Mouse (Mus musculus) heart, postnatal 0 days (tissue): ENCODE measurements around the gene Ptprb. TPM values are rescaled to one million over a fixed set of nuclear protein-coding genes. Genes with fewer than 3 reads are reported as not detected.

Experiments used
- ATAC-seq: fragments of 200-750 bp; cut with Nextera tagmentation; 2 replicates; pipeline ENCODE4 v1.8.0; 2017; ENCODE audit warnings: low read depth, moderate number of reproducible peaks, moderate library complexity; ENCODE audit not compliant: insufficient read depth
- DNase-seq: peaks from one replicate; pipeline ENCODE4 v3.0.0-alpha.2; 2016; ENCODE audit warnings: low spot score
- H3K27ac ChIP-seq: fragments of 300-500 bp; sonication (generic); 2 replicates; pipeline ENCODE4 v1.5.1; 2014; ENCODE audit warnings: low read depth, mild to moderate bottlenecking
- H3K27me3 ChIP-seq: fragments of 300-500 bp; sonication (generic); 2 replicates; pipeline ENCODE4 v1.6.1; 2014; ENCODE audit warnings: low read length, mixed read lengths; ENCODE audit not compliant: control insufficient read depth, insufficient read depth
- H3K36me3 ChIP-seq: fragments of 300-500 bp; sonication (generic); replicated peaks from 2 replicates; pipeline ENCODE4 v1.6.1; 2014; ENCODE audit warnings: low read length, mixed read lengths; ENCODE audit not compliant: control insufficient read depth, insufficient read depth
- H3K4me1 ChIP-seq: fragments of 300-500 bp; sonication (generic); 2 replicates; pipeline ENCODE4 v1.6.1; 2014; ENCODE audit warnings: antibody characterized with exemption; ENCODE audit not compliant: control insufficient read depth, insufficient read depth
- H3K4me2 ChIP-seq: fragments of 300-500 bp; sonication (generic); 2 replicates; pipeline ENCODE4 v1.6.1; 2014; ENCODE audit warnings: low read depth, mild to moderate bottlenecking, low read length, moderate library complexity
- H3K4me3 ChIP-seq: fragments of 300-500 bp; sonication (generic); 2 replicates; pipeline ENCODE4 v1.5.1; 2014; ENCODE audit warnings: low read depth, low read length
- H3K9ac ChIP-seq: fragments of 300-500 bp; sonication (generic); replicated peaks from 2 replicates; pipeline ENCODE4 v1.6.1; 2014; ENCODE audit warnings: low read depth, low read length, mixed read lengths
- H3K9me3 ChIP-seq: fragments of 300-500 bp; sonication (generic); replicated peaks from 2 replicates; pipeline ENCODE4 v1.6.1; 2016; ENCODE audit warnings: low read length; ENCODE audit not compliant: control insufficient read depth
- CTCF ChIP-seq: IDR thresholded peaks from 2 replicates; pipeline ENCODE4 v1.5.1; 2016; ENCODE audit warnings: antibody characterized with exemption, control low read depth, low read depth
- EP300 ChIP-seq: IDR thresholded peaks from 2 replicates; pipeline ENCODE4 v1.6.1; 2016; ENCODE audit warnings: antibody characterized with exemption, low read depth
- WGBS: fragments of 180-500 bp; shearing (Covaris S2); extraction: QIAGEN DNeasy Blood & Tissue Kit; methylation state at CpG from one replicate; pipeline ENCODE4 v1.1.7; 2014; 5-methylcytosine and 5-hydroxymethylcytosine counted together
- polyA plus RNA-seq: library from polyadenylated mRNA; unstranded; fragments of >200 nt; fragmentation: Nextera tagmentation; extraction: Ambion mirVana; gene quantifications from 2 replicates; pipeline ENCODE4 v1.2.1, GENCODE M21; 2015
- total RNA-seq: library from RNA; depleted of rRNA; stranded (reverse); fragments of >200 nt; gene quantifications from 2 replicates; pipeline ENCODE4 v1.2.3, GENCODE M21; 2014; ENCODE audit warnings: low replicate concordance

The Ptprb gene
- total and polyA plus RNA-seq, 2 experiments from 2014 or later = 6.9 to 22.3 TPM

DNA sequence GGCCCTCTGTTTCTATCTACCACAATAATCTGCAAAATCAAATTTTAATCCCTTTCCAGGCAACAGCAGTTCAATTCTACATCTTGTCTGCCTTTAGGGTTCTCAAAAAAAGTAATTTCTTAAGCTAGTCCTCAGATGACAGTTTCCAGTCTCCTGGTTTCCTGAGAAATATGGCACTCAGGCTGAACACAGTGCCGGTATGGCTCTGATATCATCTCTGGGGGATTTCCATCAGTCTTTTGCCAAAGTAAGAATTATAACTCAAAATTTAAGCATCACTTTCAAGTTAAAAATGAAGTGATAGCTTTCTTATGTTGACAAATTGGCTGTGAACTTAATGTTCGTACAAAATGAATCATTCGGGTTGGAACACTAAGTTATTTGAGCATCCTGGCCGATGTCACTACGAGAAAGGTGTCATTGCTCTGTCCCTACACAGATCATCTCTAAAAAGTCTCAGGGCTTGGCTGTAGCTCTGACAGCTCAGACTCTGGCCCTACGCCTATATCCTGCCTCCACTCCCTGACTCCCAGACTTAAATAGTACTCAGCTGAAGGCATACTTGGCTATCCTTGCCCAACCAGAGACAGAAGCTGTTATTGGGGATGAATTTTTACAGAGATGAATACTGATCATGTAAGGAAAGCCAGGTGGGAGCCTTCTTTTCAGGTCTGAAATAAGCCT, 127.6 kb downstream of the Ptprb start:
- H3K9ac ChIP-seq = no peak overlapping the region
- TF ChIP-seq EP300 = no peak
- TF ChIP-seq CTCF = no peak
- H3K36me3 ChIP-seq = no peaks in the 10 kb centered on the region
- H3K27ac ChIP-seq = no peak overlapping the region
- DNase-seq = no peak
- no peaks in the 10 kb centered on the region for H3K27me3 ChIP-seq
- ATAC-seq = no peak
- H3K4me1 ChIP-seq = no peaks in the 10 kb centered on the region
- H3K9me3 ChIP-seq = no peaks in the 10 kb centered on the region
- no peak overlapping the region for H3K4me3 ChIP-seq
- WGBS = 78% methylated on average over 6 of the region's 6 CpGs
- H3K4me2 ChIP-seq = no peak overlapping the region

DNA sequence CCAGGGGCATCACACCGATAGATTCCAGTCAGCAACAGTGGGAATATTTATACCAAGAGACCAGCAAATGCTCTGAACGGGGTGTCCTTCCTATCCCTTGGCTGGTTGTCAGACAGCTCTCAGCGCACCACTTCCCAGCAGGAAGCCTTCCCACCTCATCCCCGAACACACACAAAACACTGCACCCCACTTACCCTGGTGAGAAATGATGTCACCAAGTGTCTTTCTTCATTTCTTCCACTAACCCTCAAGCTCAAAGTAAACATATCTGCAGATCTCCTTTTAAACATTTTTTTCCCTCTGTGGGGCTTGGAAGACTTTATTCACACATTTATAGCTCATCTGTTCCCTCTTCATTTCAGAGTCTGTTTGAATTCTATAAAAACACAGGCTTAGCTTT, 128.4 kb downstream of the Ptprb start:
- TF ChIP-seq CTCF (no peak), EP300 (no peak)
- Histone ChIP-seq H3K27me3 (no peaks in the 10 kb centered on the region), H3K27ac (no peak overlapping the region), H3K4me3 (no peak overlapping the region), H3K9ac (no peak overlapping the region), H3K4me2 (no peak overlapping the region), H3K4me1 (no peaks in the 10 kb centered on the region), H3K9me3 (no peaks in the 10 kb centered on the region), H3K36me3 (no peaks in the 10 kb centered on the region)
- ATAC-seq (no peak), DNase-seq (no peak)
- 49% methylated on average over 4 of the region's 4 CpGs for WGBS

DNA sequence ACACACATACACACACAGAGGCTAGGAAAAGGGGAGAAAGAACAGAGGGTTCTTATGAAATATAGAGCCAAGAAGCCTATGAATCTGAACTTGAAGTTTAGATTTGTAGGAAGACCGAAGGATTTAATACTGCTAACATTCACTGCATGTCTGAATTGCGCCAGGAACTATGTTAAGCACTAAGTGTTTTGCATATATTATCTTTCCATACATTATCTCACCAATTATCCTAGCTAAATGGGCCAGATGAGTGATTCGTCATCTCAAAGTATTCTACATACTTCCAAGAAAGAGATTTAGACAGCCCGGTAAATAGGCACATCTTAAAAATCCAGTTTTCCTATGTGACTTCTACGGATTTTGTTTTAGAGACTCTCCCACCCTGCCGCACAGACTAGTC, 129.7 kb downstream of the Ptprb start:
- no peak for DNase-seq
- no peak for TF ChIP-seq CTCF
- TF ChIP-seq EP300 = no peak
- 90% methylated on average over 6 of the region's 6 CpGs for WGBS
- Histone ChIP-seq H3K9ac (no peak overlapping the region), H3K27ac (no peak overlapping the region), H3K4me1 (no peaks in the 10 kb centered on the region), H3K4me2 (no peak overlapping the region), H3K27me3 (no peaks in the 10 kb centered on the region), H3K36me3 (no peaks in the 10 kb centered on the region), H3K4me3 (no peak overlapping the region), H3K9me3 (no peaks in the 10 kb centered on the region)
- no peak for ATAC-seq

DNA sequence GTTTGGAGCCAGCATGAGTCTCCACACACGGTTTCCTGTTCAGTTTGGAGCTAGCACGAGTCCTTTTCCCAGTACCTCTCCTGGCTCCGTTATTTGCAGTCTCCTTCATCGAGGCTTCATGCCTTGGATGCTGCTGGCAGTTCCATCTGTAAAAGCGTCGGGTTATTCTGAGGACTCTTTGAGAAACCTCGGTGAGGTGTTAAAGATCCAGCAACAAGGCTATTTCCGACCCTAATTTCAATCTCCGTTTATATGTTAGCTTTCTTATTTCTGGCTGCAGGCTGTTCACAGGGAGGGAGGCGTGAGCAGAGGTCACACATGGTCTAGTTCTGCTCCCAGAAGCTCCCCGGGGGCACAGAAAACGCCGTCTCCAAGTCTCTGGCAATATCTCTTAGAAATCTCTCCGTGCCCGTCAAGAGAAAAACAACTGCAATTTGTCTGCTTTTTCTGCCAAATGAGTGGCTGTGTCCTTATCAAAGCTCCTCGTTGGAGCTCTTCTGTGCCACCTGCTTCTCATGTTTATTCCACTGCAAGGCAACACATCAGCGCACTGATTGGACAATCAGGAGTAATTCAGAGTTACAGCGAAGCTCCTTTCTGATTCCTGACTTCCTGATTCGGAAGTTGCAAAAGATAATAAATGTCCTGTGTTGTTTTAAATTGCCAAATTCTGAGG, 132.5 kb downstream of the Ptprb start:
- Histone ChIP-seq H3K4me2 (no peak overlapping the region), H3K36me3 (no peaks in the 10 kb centered on the region), H3K4me1 (no peaks in the 10 kb centered on the region), H3K9ac (no peak overlapping the region), H3K27me3 (no peaks in the 10 kb centered on the region), H3K4me3 (no peak overlapping the region), H3K9me3 (no peaks in the 10 kb centered on the region), H3K27ac (no peak overlapping the region)
- WGBS = 36% methylated on average over 19 of the region's 19 CpGs
- DNase-seq = no peak
- ATAC-seq = no peak
- no peak for TF ChIP-seq CTCF
- TF ChIP-seq EP300 = no peak

DNA sequence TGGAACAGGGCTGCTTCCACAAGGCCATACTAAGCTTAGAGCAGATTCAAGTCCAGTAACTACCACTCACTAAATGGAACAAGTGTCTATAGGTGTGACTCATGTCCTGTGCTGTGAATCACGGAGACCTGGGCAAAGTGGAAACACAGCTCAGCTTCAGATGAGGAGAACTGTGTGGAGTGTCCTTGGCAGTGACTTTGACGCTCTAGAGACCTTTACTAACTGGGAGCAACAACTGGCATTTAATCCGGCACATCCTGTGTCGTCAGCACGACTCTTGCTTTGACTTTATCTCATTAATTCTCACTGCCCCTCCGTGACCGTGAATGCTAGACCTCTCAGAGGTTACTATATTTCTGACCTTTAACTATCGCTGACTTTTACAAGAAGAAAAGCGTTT, 135.5 kb downstream of the Ptprb start:
- no peak overlapping the region for H3K9ac ChIP-seq
- 23% methylated on average over 9 of the region's 9 CpGs for WGBS
- DNase-seq = no peak
- no peak overlapping the region for H3K4me3 ChIP-seq
- no peak overlapping the region for H3K4me2 ChIP-seq
- H3K9me3 ChIP-seq = no peaks in the 10 kb centered on the region
- no peaks in the 10 kb centered on the region for H3K4me1 ChIP-seq
- no peaks in the 10 kb centered on the region for H3K36me3 ChIP-seq
- no peak overlapping the region for H3K27ac ChIP-seq
- no peak for ATAC-seq
- no peaks in the 10 kb centered on the region for H3K27me3 ChIP-seq
- TF ChIP-seq CTCF (no peak), EP300 (no peak)
